Mouse (Mus musculus) lung, postnatal 0 days (tissue): ENCODE results near the gene Rps6kb1.

ENCODE experiments used
- CTCF ChIP-seq: IDR thresholded peaks from 2 replicates; pipeline ENCODE4 v1.5.1; 2016; ENCODE audit warnings: antibody characterized with exemption, mild to moderate bottlenecking
- EP300 ChIP-seq: IDR thresholded peaks from 2 replicates; pipeline ENCODE4 v1.6.1; 2016; ENCODE audit warnings: antibody characterized with exemption, mild to moderate bottlenecking, control low read depth

DNA sequence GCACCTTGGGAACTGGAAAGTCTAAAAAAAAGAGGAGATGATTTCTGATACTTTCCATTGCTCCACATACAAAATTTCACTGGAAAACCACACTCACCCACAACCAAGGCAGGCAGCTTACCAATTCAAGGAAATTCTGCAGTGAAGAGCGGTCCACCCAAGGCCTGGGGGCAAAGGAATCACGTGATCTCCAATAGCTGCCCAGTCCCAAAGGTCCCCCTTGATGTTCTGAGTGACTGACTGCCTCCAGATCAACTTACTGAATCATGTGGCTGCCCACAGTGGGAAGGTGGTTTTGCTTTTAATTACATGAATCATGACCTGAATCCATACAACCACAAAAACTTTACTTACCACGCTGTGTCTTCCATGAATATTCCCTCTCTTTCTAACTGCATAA lies 27.4 kb downstream of the Rps6kb1 start:
- TF ChIP-seq CTCF: no peak
- TF ChIP-seq EP300: no peak
